Mouse (Mus musculus) layer of hippocampus, postnatal 14 days (tissue): ENCODE data around the gene Heg1. TPM values are rescaled to one million over a fixed set of nuclear protein-coding genes. Genes with fewer than 3 reads are reported as not detected.
A peak's percentile ranks its signal among the peaks of the same experiment; 100 is the strongest.

ENCODE experiments used
- DNase-seq, 2 experiments: peaks; one replicate each; pipeline ENCODE4 v3.0.0; 2021 to 2022; ENCODE audit warnings: low spot score in 2 of 2, mixed read lengths in 1 of 2
- total RNA-seq, 2 experiments: library from RNA; stranded (reverse); gene quantifications; 2 replicates each; pipeline ENCODE4 v1.2.3; 2021

Heg1 gene
- total RNA-seq, 2 experiments from 2014 or later = 39.6 to 41.7 TPM

DNA sequence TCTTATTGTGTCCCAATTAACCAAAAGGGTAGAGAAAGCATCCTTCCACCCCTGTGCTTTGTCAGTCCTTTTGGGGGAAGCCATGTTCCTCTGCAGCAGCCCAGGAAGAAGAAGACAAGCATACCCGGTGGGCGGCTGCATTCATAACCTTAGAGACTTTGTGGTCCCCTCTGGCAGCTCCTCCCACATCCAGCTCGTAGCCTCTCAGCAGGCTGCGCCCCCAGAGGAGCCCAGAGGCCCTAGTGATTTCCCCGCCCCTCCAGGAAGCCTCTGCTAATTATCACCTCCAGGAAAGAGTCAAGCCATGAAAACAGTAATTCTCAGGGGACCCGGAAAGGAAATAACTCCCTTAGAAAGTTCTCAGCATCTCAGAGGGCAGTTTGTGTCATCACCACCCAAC, 21.1 kb downstream of the Heg1 start:
- DNase-seq = no peak

DNA sequence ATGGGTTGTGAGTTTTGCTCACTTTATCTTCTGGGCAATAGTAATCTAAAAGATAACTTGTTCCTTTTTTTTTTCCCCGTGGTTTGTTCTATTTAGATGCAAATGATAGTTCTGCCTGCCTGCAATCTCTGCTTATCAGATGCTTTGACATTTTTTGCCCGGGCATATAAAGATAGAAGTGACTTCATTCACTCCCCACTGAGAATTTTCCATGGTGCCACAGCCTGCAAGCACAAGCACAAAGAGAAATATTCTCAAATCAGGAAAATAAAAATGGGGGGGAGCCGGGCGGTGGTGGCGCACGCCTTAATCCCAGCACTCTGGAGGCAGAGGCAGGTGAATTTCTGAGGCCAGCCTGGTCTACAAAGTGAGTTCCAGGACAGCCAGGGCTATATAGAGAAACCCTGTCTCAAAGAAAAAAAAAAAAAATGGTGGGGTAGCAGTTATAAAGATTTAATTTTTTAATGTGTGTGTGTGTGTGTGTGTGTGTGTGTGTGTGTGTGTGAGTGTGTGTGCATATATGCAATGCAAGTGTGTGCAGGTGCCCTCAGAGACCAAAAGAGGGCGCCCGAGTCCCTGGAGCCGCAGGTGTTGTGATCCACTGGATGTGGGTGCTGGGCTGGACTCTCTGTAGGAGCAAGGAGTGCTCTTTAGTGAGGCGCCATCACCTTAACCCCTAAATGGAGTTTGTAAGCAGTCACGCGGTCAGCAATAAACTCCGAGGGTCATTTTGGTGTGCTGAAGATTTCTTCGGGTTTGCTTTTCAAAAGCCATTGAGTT, 22.1 kb downstream of the Heg1 start:
- DNase-seq = no peak

- DNase-seq = no peak
Measured at GRCm38 (mm10) chr16:33708031-33708430, 23.9 kb downstream of the Heg1 start.

DNA sequence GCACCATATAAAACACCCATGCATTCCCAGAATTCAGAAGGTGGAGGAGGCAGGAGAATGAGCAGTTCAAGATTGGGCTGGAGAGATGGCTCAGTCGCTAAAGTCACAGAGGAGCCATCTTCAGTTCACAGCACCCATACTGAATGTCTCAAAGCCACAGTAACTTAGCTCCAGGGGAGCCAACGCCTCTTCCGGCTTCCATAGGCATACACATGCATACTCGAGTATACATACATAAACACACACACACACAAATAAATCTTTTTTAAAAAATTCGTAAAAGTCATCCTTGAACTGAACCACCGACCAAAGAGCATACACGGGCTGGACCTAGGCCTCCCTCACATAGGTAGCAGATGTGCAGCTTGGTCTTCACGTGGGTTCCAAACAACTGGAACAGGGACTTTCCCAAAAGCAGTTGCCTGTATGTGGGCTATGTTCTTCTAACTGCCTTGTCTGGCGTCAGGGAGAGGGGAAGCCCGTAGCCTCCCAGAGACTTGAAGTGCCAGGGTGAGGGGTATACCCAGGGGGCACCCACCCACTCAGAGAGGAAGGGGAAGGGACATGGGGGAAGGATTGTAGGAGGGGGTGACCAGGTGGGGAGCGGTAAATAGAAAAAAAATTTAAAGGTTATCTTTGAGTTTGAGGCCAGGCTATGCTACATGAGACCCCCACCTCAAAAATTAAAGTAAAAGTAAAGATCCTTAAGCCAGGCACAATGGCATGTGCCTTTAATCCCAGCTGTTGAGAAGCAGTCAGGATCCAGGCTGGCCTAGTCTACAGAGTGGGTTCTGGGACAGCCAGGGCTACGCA, 24.6 kb downstream of the Heg1 start:
- DNase-seq = no peak

DNA sequence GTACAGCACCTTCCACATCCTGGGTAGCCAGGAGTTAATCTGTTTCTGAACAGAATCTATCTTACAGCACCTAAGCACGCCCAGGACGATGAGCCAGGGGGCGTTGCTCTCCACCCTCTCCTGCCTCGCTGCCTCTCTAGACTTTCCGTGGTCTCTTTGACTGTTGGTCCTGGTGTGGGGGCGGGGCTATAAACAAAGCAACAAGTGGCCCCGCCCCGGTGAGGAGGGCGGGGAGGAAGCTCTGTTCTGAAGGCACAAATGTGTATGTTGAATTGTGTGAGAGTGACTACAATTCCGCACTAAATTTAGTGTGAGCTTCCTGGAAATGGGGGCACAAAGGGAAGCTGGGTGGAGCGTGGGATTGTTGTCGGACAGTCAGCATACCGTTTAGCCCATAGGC, 30.1 kb downstream of the Heg1 start:
- no peak for DNase-seq

- no peak for DNase-seq
Measured at GRCm38 (mm10) chr16:33723241-33723640, 39.1 kb downstream of the Heg1 start.

GRCm38 (mm10) chr16:33723983-33724382, 39.8 kb downstream of the Heg1 start:
- no peak for DNase-seq

DNA sequence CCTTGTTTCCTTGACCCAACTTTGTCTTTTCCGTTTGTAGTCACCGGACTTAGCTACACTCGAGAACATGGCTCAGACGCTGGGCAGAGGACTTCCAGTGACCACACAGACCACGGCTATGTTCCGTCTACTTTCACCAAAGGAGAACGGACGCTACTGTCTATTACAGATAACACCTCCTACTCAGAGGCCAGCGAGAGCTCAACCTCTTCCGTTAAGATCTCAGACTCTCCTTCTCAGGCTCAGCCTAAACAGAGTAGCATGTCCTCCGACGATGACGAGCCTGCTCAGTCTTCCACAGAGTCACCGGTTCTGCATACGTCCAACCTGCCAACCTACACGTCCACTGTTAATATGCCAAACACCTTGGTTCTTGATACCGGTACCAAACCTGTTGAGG, 42.1 kb downstream of the Heg1 start:
- DNase-seq = no peak

DNA sequence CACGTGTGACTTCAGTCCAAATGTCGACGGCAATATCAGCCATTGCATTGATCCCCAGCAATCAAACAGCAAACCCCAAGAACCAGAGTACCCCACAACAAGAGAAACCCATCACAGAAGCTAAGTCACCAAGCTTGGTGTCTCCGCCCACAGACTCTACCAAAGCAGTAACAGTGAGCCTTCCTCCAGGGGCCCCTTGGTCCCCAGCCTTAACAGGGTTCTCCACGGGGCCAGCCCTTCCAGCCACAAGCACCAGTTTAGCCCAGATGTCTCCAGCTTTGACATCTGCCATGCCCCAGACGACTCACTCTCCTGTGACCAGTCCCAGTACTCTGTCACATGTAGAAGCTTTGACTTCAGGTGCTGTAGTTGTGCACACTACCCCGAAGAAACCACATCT, 42.7 kb downstream of the Heg1 start:
- DNase-seq = no peak

GRCm38 (mm10) chr16:33728427-33728826, 44.3 kb downstream of the Heg1 start:
- DNase-seq = no peak

DNA sequence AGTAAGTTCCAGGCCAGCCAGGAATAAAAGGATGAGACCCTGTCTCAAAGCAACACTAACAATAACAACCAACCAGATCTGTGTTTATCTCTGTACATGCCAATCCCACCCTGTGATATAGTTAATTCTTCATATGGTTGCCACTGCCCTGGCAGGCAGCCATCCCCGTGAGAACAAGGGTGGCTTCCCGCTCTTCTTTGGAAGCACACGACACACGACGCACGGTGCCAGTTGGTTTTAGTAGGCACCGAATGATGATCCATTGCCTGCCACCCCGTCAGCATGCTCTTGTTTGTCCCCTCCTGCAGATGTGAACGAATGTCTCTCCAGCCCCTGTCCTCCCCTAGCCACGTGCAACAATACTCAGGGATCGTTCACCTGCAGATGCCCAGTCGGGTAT, 47.1 kb downstream of the Heg1 start:
- no peak for DNase-seq

DNA sequence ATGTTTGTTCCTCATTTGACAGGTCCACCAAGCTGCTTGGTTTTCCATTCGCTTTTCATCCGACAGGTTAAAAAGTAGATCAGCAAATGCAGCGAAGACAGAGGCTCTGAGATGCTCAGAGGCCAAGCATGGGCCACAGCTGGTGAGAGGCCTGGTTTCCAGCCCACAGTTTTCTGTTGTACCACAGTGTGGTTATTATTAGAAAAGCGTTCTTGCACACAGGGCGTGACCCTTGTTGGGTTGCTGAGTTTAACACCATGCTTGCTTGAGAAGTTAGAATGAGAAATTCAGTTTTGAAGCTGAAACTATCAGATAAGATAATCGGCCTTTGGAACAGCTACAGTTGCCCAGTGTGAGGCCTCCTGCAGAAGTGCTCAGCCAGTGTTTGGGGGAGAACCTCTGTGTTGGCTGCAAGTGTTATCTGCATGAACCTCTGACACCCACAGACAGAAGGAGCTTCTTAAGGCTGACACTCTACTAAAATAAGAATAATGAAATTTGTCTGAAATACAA, 48.1 kb downstream of the Heg1 start:
- no peak for DNase-seq

GRCm38 (mm10) chr16:33732846-33733580, 48.8 kb downstream of the Heg1 start:
- DNase-seq = peak in 1 of 2 experiments; percentile 63

GRCm38 (mm10) chr16:33733864-33734263, 49.7 kb downstream of the Heg1 start:
- DNase-seq = no peak

DNA sequence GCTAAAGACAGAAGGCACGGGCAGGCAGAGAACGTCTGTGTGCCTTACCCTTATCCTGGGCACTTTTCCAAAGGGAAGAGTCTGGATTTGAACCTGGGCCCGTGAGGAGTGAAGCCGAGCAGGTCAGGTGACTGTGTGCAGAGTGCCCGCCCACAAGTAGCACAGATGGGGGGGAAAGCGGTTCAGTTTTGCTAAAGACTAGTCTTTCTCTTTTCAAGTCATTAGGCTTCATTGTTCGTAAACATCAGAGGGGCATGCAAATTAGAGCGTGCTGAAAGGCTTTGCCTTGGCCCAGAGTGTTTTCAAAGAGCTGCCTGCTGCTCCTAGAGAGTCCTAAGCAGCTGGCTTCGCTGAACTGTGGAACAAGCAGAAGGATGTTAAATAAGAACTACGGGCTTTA, 50.4 kb downstream of the Heg1 start:
- peak; percentile 64 to 78 for DNase-seq

DNA sequence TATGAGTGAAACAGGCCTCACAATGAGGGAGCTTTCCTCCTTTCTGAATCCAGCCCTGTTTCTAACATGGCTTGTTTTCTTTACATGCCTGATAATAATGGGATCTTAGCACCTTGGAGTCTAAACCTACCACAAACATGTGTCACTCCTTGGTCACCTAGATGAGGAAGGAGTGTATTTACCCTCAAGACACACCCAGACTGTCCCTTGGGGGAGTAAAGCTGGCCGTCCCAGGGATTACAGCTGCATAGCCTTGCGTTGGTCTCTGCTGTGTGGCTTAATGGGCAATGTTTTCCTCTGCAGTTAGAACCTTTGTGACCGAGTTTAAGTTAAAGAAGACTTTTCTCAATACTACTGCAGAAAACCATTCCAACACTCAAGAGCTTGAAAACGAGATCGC, 51.1 kb downstream of the Heg1 start:
- no peak for DNase-seq

DNA sequence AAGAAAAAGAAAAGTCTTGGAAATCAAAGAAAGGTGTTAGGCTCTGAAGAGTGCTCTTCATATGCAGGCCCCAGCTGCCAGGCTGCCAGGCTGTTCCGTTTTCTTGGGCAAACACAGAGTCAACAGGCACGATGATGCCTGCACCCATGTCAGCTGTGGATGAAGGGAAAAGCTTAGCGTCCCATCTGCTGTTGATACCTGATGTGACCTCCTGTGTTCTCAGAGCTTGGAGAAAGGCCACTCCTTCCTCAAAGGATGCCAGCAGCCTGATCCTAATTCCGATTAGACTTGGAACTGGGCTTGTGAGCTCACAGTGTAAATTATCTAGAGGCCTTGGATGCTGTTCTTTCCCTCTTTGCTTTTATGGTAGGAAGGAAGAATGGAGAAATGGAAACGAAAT, 51.6 kb downstream of the Heg1 start:
- no peak for DNase-seq

DNA sequence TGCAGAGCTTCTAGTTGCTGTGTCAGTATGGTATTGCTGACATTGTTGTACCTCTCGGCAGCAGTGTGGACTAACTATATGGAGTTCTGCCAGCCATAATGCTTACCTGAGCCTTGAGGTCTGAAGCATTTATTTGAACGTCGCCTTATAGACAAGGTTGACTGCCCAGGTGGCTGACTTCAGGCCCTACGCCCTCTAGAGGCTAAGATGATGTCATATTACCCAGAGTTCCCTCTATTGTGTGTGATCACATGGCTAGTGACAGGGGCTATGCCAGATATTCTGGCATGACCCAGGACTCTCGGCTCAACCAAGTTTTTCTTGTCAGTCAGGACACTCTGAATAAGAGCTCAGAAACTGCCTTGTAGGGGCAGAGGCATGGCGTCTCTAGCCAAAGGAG, 52.6 kb downstream of the Heg1 start:
- DNase-seq = no peak

- DNase-seq = no peak
Measured at GRCm38 (mm10) chr16:33738949-33739719, 55.0 kb downstream of the Heg1 start.

DNA sequence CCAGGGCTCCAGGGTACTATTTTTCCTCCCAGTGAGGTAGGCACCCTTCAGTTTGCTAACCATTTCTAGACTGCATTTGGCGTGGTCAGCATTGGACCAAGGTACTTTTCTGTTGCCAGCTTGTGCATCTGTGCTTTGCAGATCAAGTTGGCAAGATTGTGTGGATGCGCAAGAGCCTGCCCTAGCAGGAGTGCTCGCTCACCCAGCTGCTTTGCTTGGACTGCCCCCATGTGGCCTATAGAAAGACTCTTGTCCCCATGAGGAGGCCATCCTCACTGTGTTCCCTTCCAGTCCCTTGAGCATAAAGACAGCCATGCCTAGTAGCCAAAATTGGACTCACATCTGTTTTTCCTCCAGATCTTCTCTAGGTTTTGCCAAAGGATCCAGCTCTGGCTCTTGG, 55.6 kb downstream of the Heg1 start:
- peak; percentile 66 to 78 for DNase-seq

GRCm38 (mm10) chr16:33740416-33740815, 56.2 kb downstream of the Heg1 start:
- no peak for DNase-seq
